In genomic region chr8:44817532-44818157, GRCm38 (mm10) we compare ENCODE assay signal across 9 mouse cellular contexts.
DNase-seq lines count a peak whose midpoint lies in the region; ATAC-seq and TF ChIP-seq lines count a peak whose summit lies in the region.
"Had no signal": no experiment of that assay in that cellular context is flagged by ENCODE, and none has a peak within 500 bp of the region (broad histone marks: within the 10 kb centered on the region; RNA-seq: fewer than 3 reads in every experiment).

No protein-coding gene starts in this region.

- H3K9me3 ChIP-seq in limb, embryonic 13.5 days, result peaks cover 3% of the 10 kb centered on the region; the same call in 1 of the 2 replicates
- no peaks in the 10 kb centered on the region for H3K9me3 ChIP-seq in limb, embryonic 10.5 days (replicated peaks)

- no peak for DNase-seq in limb, embryonic 10.5 days (ENCODE audit: low spot score)
- DNase-seq in cerebellum, adult 2 months, result peak; percentile 49 to 55
- DNase-seq in cerebellum, postnatal 36 days, result peak; percentile 38 to 44
- DNase-seq in lung, postnatal 36 days, result peak; percentile 11
- no peak for DNase-seq in layer of hippocampus, postnatal 14 days (ENCODE audit: low spot score in 2 of 2)
- no peak for DNase-seq in right cerebral cortex, postnatal 10 days (ENCODE audit: low spot score in 2 of 2)
- DNase-seq: right cerebral cortex, adult 18-20 months had no signal

- H3K27ac ChIP-seq in limb, embryonic 13.5 days, result no peak overlapping the region
- H3K27ac ChIP-seq in limb, embryonic 10.5 days, result no peak overlapping the region
- H3K27ac ChIP-seq in cerebellum, adult 2 months (ENCODE audit: insufficient read depth, low read length), result no peak overlapping the region

- 0 out of 2 replicates have a peak, but pooled peaks cover 3% of the 10 kb centered on the region for H3K4me1 ChIP-seq in limb, embryonic 13.5 days
- H3K4me1 ChIP-seq in limb, embryonic 10.5 days, result no peaks in the 10 kb centered on the region
- H3K4me1 ChIP-seq in cerebellum, adult 2 months (ENCODE audit: control insufficient read depth, insufficient read depth, low read length), result peaks cover 6% of the 10 kb centered on the region

- H3K9ac ChIP-seq in limb, embryonic 13.5 days, result no peak overlapping the region

- TF ChIP-seq POLR2A in cerebellum, adult 2 months (IDR thresholded peaks at IDR 0.05; ENCODE audit: borderline replicate concordance, insufficient read depth, low read length), result no peak

- no peak for TF ChIP-seq CTCF in cerebellum, adult 2 months (IDR thresholded peaks at IDR 0.05; ENCODE audit: borderline replicate concordance, insufficient read depth, low read depth, low read length)

- peak; percentile 77 for ATAC-seq in limb, embryonic 13.5 days (ENCODE audit: low FRiP score, low read depth)
- ATAC-seq: forebrain, embryonic 16.5 days had no signal

- no peaks in the 10 kb centered on the region for H3K27me3 ChIP-seq in limb, embryonic 13.5 days
- no peaks in the 10 kb centered on the region for H3K27me3 ChIP-seq in limb, embryonic 10.5 days (ENCODE audit: low read depth, poor library complexity, severe bottlenecking)
- no peaks in the 10 kb centered on the region; the same call in 1 of the 2 replicates for H3K27me3 ChIP-seq in cerebellum, adult 2 months (ENCODE audit: control insufficient read depth, insufficient read depth, low read length)

- no peaks in the 10 kb centered on the region for H3K36me3 ChIP-seq in limb, embryonic 13.5 days
- H3K36me3 ChIP-seq in limb, embryonic 10.5 days, result no peaks in the 10 kb centered on the region

- no peak overlapping the region for H3K4me3 ChIP-seq in limb, embryonic 13.5 days
- H3K4me3 ChIP-seq in limb, embryonic 10.5 days, result no peak overlapping the region
- peak overlapping the region; percentile 9 for H3K4me3 ChIP-seq in cerebellum, adult 2 months (replicated peaks; ENCODE audit: insufficient read depth, low read depth, low read length)

- no peak overlapping the region for H3K4me2 ChIP-seq in limb, embryonic 13.5 days (replicated peaks)

- 71% methylated on average over 13 of the region's 13 CpGs for WGBS in limb, embryonic 13.5 days
- 89% methylated on average over 13 of the region's 13 CpGs for WGBS in limb, embryonic 10.5 days
- 16% methylated on average over 13 of the region's 13 CpGs for WGBS in cerebellum, adult 2 months

Comparison
In these comparisons a context has a peak if more than half of its experiments do, and no peak if none do; other contexts are left out.
1. DNase-seq: peak in cerebellum, adult 2 months (2 of 2), cerebellum, postnatal 36 days (2 of 2) and lung, postnatal 36 days (single experiment); none in limb, embryonic 10.5 days (single experiment), layer of hippocampus, postnatal 14 days (0 of 2) and right cerebral cortex, postnatal 10 days (0 of 2).